Mouse (Mus musculus) embryonic facial prominence, embryonic 11.5 days (tissue): Measurements from ENCODE around the gene Dbp. TPM values are rescaled to one million over a fixed set of nuclear protein-coding genes. Genes with fewer than 3 reads are reported as not detected.
A peak's percentile ranks its signal among the peaks of the same experiment; 100 is the strongest.

Experiments used
- ATAC-seq: fragments of 200-750 bp; cut with Nextera tagmentation; replicated peaks from 2 replicates; pipeline ENCODE4 v1.8.0; 2017; ENCODE audit warnings: low read depth; ENCODE audit not compliant: insufficient number of reproducible peaks, low FRiP score, low TSS enrichment
- DNase-seq: peaks from one replicate; pipeline ENCODE4 v3.0.0-alpha.2; 2015; ENCODE audit warnings: low spot score
- H3K27ac ChIP-seq: fragments of 300-500 bp; sonication (generic); replicated peaks from 2 replicates; pipeline ENCODE4 v1.5.1; 2014; ENCODE audit warnings: mild to moderate bottlenecking, low read depth, low read length, control low read depth
- H3K27me3 ChIP-seq: fragments of 300-500 bp; sonication (generic); 2 replicates; pipeline ENCODE4 v1.6.1; 2014; ENCODE audit warnings: mild to moderate bottlenecking, low read length, moderate library complexity, mixed read lengths; ENCODE audit not compliant: control insufficient read depth, insufficient read depth
- H3K36me3 ChIP-seq: fragments of 300-500 bp; sonication (generic); replicated peaks from 2 replicates; pipeline ENCODE4 v1.6.1; 2014; ENCODE audit warnings: low read depth, mild to moderate bottlenecking, low read length, moderate library complexity, mixed read lengths; ENCODE audit not compliant: control insufficient read depth, insufficient read depth
- H3K4me1 ChIP-seq: fragments of 300-500 bp; sonication (generic); 2 replicates; pipeline ENCODE4 v1.6.1; 2014; ENCODE audit warnings: low read length, mixed read lengths; ENCODE audit not compliant: control insufficient read depth, insufficient read depth
- H3K4me2 ChIP-seq: fragments of 300-500 bp; sonication (generic); 2 replicates; pipeline ENCODE4 v1.6.1; 2014; ENCODE audit warnings: low read depth, mild to moderate bottlenecking, control low read depth, low read length, moderate library complexity
- H3K4me3 ChIP-seq: fragments of 300-500 bp; sonication (generic); 2 replicates; pipeline ENCODE4 v1.5.1; 2014; ENCODE audit warnings: low read depth, low read length, control low read depth
- H3K9ac ChIP-seq: fragments of 300-500 bp; sonication (generic); replicated peaks from 2 replicates; pipeline ENCODE4 v1.6.1; 2014; ENCODE audit warnings: mild to moderate bottlenecking, control low read depth, low read length
- H3K9me3 ChIP-seq: fragments of 300-500 bp; sonication (generic); replicated peaks from 2 replicates; pipeline ENCODE4 v1.6.1; 2016; ENCODE audit warnings: mild to moderate bottlenecking, low read length, inconsistent platforms, mixed read lengths; ENCODE audit not compliant: control insufficient read depth
- WGBS: fragments of 180-500 bp; shearing (Covaris S2); extraction: QIAGEN DNeasy Blood & Tissue Kit; methylation state at CpG from one replicate; pipeline ENCODE4 v1.1.7; 2014; 5-methylcytosine and 5-hydroxymethylcytosine counted together
- polyA plus RNA-seq: library from polyadenylated mRNA; unstranded; fragments of >200 nt; fragmentation: Nextera tagmentation; extraction: Ambion mirVana; gene quantifications from 2 replicates; pipeline ENCODE4 v1.2.1, GENCODE M21; 2014

The Dbp gene
- polyA plus RNA-seq, 1 experiment from 2014 or later, result 5.6 TPM

- Histone ChIP-seq H3K36me3 (no peaks in the 10 kb centered on the region), H3K4me2 (no peak overlapping the region), H3K9me3 (no peaks in the 10 kb centered on the region), H3K27ac (no peak overlapping the region), H3K9ac (no peak overlapping the region), H3K4me3 (no peak overlapping the region), H3K4me1 (peaks cover 9% of the 10 kb centered on the region), H3K27me3 (no peaks in the 10 kb centered on the region)
- WGBS, result 67% methylated on average over 3 of the region's 3 CpGs
- no peak for DNase-seq
- no peak for ATAC-seq
Measured at GRCm38 (mm10) chr7:45686841-45687240, 18.0 kb upstream of the Dbp start.

DNA sequence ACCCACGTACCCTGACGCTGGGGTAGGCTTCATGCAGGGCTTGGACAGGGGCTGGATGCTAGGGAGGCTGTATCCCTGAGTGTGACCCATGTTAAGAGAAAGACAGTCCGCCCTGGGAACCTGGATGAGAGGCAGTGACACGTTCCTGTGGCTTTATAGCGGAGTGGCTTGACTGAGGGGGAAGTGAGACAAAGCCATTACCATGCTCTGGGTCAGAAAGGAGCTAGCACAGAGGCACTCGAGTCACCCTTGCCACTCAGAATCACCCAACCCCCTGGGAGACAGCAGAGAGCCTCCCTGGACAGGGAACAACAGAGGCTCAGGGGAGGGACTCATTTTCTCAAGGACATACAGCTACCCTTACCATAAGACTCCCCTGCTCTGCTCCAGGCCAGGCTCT, 15.8 kb upstream of the Dbp start:
- no peak overlapping the region for H3K4me2 ChIP-seq
- no peaks in the 10 kb centered on the region for H3K27me3 ChIP-seq
- DNase-seq, result no peak
- ATAC-seq, result no peak
- peaks cover 9% of the 10 kb centered on the region for H3K4me1 ChIP-seq
- H3K4me3 ChIP-seq, result no peak overlapping the region
- H3K9me3 ChIP-seq, result no peaks in the 10 kb centered on the region
- H3K27ac ChIP-seq, result no peak overlapping the region
- 55% methylated on average over 6 of the region's 6 CpGs for WGBS
- H3K9ac ChIP-seq, result no peak overlapping the region
- H3K36me3 ChIP-seq, result no peaks in the 10 kb centered on the region

DNA sequence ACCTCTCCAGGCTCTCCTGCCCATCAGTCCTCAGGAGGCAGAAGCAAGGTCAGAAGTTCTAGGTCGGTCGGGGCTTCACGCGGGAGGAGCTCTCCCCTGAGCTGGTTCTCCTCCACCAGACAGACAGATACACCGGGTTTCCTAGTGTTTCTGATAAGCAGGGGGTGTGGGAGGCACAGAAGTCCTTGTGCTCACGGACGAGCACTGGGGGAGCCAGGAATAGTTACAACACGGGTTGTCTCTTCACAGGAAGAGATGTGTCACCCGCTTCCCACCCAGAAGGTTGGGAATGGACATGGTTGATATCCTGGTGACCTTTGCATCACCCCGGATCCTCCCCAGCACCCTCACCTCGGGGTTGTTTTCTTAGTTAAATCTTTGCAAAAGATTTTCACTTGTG, 15.1 kb upstream of the Dbp start:
- no peak for DNase-seq
- Histone ChIP-seq H3K4me3 (no peak overlapping the region), H3K27me3 (no peaks in the 10 kb centered on the region), H3K9ac (no peak overlapping the region), H3K36me3 (no peaks in the 10 kb centered on the region), H3K9me3 (no peaks in the 10 kb centered on the region), H3K27ac (no peak overlapping the region), H3K4me2 (no peak overlapping the region), H3K4me1 (peaks cover 9% of the 10 kb centered on the region)
- no peak for ATAC-seq
- 69% methylated on average over 11 of the region's 11 CpGs for WGBS

DNA sequence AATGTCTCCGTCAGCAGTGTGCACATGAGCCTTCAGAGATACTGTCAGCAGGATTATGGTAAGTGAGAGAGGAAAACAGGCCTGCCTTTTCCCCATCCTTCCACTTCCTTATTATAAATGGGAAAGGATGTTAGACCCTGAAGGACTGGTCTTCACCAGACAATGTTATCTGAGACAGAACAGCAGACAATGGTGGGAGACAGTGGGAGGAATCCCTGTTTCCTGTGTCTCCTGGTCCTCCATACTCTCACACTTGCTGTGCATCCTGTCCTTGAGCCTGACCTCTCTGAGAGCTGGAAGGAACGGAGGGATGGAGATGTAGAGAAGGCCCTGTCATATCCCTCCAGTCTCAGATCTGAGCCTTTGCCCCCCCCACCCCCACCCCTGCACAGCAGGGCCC, 12.5 kb upstream of the Dbp start:
- no peaks in the 10 kb centered on the region for H3K27me3 ChIP-seq
- 69% methylated on average over 2 of the region's 2 CpGs for WGBS

GRCm38 (mm10) chr7:45693921-45694591, 10.8 kb upstream of the Dbp start, which contains the start of gene Sec1:
TSS of gene Sec1 (minus strand) at chr7:45694402.
- Histone ChIP-seq H3K27me3 (peaks cover 7% of the 10 kb centered on the region), H3K36me3 (no peaks in the 10 kb centered on the region), H3K9me3 (no peaks in the 10 kb centered on the region), H3K27ac (peak within 1 kb of the TSS; percentile 49; the same call in 1 of the 2 replicates), H3K4me1 (no peaks in the 10 kb centered on the region), H3K9ac (no peak within 1 kb of the TSS), H3K4me2 (no peak within 1 kb of the TSS; the same call in 1 of the 2 replicates), H3K4me3 (no peak within 1 kb of the TSS)
- 83% methylated on average over 50 of the region's 50 CpGs for WGBS
- DNase-seq, result no peak
- ATAC-seq, result no peak

More for the DNA sequence above, 12.5 kb upstream of the Dbp start:
- H3K9me3 ChIP-seq, result no peaks in the 10 kb centered on the region
- H3K27ac ChIP-seq, result no peak overlapping the region
- no peak for DNase-seq
- no peak for ATAC-seq
- H3K4me1 ChIP-seq, result no peaks in the 10 kb centered on the region
- H3K4me2 ChIP-seq, result no peak overlapping the region
- H3K36me3 ChIP-seq, result no peaks in the 10 kb centered on the region
- no peak overlapping the region for H3K4me3 ChIP-seq
- H3K9ac ChIP-seq, result no peak overlapping the region

DNA sequence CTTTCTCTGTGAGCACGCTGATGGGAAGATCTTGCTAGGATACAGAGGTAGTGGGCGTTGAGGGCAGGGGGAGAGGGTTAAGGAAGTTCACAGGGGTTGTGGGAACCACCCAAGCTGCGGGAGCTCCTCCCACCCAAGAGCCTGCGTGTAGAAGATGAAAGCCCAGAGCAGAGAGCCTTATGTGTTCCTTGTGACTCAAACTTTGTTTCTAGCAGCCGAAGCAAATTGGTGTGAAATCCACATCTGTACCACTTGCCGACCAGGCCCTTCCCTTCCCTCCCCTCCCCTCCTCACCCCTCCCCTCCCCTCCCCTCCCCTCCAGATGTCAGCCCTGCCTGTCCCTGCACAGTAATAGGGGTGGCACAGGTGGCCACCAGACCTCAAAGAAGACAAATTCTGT, 9.8 kb upstream of the Dbp start:
- peak; percentile 68 for DNase-seq
- no peaks in the 10 kb centered on the region for H3K36me3 ChIP-seq
- no peak overlapping the region; the same call in 1 of the 2 replicates for H3K4me2 ChIP-seq
- no peak overlapping the region for H3K9ac ChIP-seq
- H3K4me1 ChIP-seq, result no peaks in the 10 kb centered on the region
- no peak overlapping the region for H3K4me3 ChIP-seq
- 0 out of 2 replicates have a peak overlapping the region, but pooled peaks have one; percentile 49 for H3K27ac ChIP-seq
- ATAC-seq, result peak; percentile 30; the same call in 1 of the 2 replicates
- 21% methylated on average over 6 of the region's 6 CpGs for WGBS
- no peaks in the 10 kb centered on the region for H3K9me3 ChIP-seq
- H3K27me3 ChIP-seq, result peaks cover 14% of the 10 kb centered on the region

GRCm38 (mm10) chr7:45697894-45698293, 7.0 kb upstream of the Dbp start:
- H3K4me1 ChIP-seq, result peaks cover 3% of the 10 kb centered on the region; the same call in 1 of the 2 replicates

GRCm38 (mm10) chr7:45699523-45700141, 5.3 kb upstream of the Dbp start, which contains the start of gene Car11:
TSS of gene Car11 (plus strand) at chr7:45699843.
- H3K36me3 ChIP-seq, result no peaks in the 10 kb centered on the region
- no peak within 1 kb of the TSS for H3K27ac ChIP-seq
- ATAC-seq (no peak), DNase-seq (no peak)
- peak within 1 kb of the TSS; percentile 31 for H3K4me3 ChIP-seq
- 1% methylated on average over 35 of the region's 36 CpGs for WGBS
- peaks cover 19% of the 10 kb centered on the region for H3K27me3 ChIP-seq
- H3K4me2 ChIP-seq, result peak within 1 kb of the TSS; percentile 72
- H3K9ac ChIP-seq, result peak within 1 kb of the TSS; percentile 51
- peaks cover 7% of the 10 kb centered on the region for H3K4me1 ChIP-seq
- H3K9me3 ChIP-seq, result no peaks in the 10 kb centered on the region

More at GRCm38 (mm10) chr7:45697894-45698293, 7.0 kb upstream of the Dbp start:
- Histone ChIP-seq H3K4me3 (no peak overlapping the region), H3K9ac (no peak overlapping the region), H3K9me3 (no peaks in the 10 kb centered on the region), H3K27ac (no peak overlapping the region), H3K27me3 (peaks cover 19% of the 10 kb centered on the region), H3K36me3 (no peaks in the 10 kb centered on the region), H3K4me2 (no peak overlapping the region)
- DNase-seq, result no peak
- no peak for ATAC-seq
- WGBS, result 85% methylated on average over 7 of the region's 7 CpGs
